Mouse (Mus musculus) left cerebral cortex, postnatal 36 days (tissue): ENCODE results near the gene Tollip. TPM values are rescaled to one million over a fixed set of nuclear protein-coding genes. Genes with fewer than 3 reads are reported as not detected.
A peak's percentile ranks its signal among the peaks of the same experiment; 100 is the strongest.

Experiments
- DNase-seq, 2 experiments: peaks; one replicate each; pipeline ENCODE4 v3.0.0; 2021 to 2022; ENCODE audit warnings: low spot score in 2 of 2, mixed read lengths in 1 of 2
- intact Hi-C: fragments of 180-260 bp; cut with DNase I; formaldehyde crosslinking; loops from one replicate; pipeline ENCODE4 v1.15.1; 2025
- total RNA-seq, 2 experiments: library from RNA; stranded (reverse); gene quantifications; 2 replicates each; pipeline ENCODE4 v1.2.3; 2021

The Tollip gene
- 100 to 1,000 TPM; 131 to 140 TPM for total RNA-seq

GRCm38 (mm10) chr7:141918407-141918806 lies at the start of gene Tollip:
Gene Tollip (minus strand): TSS chr7:141918507.
- DNase-seq = no peak
- intact Hi-C loops = no loop called here

GRCm38 (mm10) chr7:141966281-141966680 lies 48.0 kb upstream of the Tollip start:
- intact Hi-C loops = no loop called here

GRCm38 (mm10) chr7:141962521-141962920 lies 44.2 kb upstream of the Tollip start:
- intact Hi-C loops = no loop called here
- DNase-seq = no peak

More at GRCm38 (mm10) chr7:141966281-141966680, 48.0 kb upstream of the Tollip start:
- no peak for DNase-seq

GRCm38 (mm10) chr7:141961491-141961890 lies 43.2 kb upstream of the Tollip start:
- intact Hi-C loops = no loop called here
- peak; percentile 61 to 68 for DNase-seq

DNA sequence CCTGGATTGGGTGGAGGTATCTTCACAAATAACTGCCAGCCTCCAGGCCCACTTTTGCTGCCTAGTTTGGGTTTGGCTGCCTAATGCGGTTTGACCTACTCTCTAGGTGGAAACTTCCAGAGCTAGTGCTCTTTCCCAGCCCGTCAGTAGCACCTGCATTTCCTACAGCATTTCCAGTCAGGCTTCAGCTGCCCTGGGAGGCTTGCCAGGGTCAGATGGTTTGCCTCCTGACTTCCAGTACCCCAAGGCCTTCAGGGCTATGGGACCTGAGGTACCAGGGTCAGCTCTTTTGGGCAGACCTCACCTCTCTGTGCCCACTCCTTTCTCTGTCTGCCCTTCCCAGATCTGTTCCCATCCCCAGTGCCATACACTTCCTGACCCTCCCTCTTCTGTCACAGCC lies 42.6 kb upstream of the Tollip start:
- intact Hi-C loops = no loop called here
- DNase-seq = no peak

DNA sequence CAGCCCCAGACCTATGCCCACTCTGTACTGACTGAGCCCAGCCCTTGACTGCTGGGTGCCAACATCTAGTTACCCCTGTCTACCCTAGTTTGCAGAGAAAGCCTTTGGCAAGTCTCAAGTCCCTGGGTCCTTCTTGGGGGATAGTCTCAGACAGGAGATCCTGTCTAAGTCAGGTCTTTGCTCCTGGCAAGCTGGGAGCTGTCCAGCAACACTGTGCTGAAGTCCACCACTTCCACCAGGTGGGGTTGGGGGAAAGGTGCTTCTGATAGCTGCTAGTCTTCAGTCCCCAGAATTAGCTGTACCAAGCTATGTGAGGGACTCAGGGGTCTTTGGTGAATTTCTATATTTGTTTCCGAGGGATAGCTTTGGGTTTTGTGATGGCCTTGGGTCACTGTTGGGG lies 40.8 kb upstream of the Tollip start:
- no peak for DNase-seq
- intact Hi-C loops = no loop called here

- intact Hi-C loops = no loop called here
- no peak for DNase-seq
Observed at GRCm38 (mm10) chr7:141958211-141958610, 39.9 kb upstream of the Tollip start.

GRCm38 (mm10) chr7:141957524-141958051 lies 39.3 kb upstream of the Tollip start:
- intact Hi-C loops = no loop called here
- DNase-seq = peak in 1 of 2 experiments; percentile 43

GRCm38 (mm10) chr7:141956174-141956566 lies 37.9 kb upstream of the Tollip start:
- intact Hi-C loops = no loop called here
- DNase-seq = peak; percentile 55 to 72

DNA sequence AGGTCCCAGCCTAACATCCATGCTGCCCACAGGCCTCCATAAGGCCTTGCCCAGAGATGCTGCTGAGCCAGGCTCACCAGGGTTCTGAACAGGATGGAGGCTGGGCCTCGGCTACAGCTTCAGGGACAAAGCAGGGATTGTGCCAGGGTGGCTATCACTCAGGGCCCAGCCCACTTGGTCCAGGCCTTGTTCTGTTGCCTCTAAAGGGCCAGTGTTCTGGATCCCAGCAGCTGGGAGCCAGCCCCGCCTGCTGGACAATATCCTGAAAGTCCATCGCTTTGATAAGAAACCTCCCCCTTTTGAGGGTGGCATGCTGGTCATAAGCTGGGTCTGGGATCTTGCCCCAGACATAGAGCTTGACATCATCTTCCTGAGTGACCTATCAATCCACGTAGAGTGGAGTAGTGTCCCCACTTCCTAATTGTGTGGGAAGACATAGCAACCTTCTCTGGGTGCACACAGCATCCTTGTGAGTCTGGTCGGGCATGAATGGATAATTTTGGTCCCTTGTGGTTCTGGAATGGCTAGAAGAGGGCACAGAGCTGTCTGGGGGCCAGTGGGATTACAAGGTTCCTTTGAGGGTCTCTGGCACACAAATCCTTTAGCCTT lies 37.4 kb upstream of the Tollip start:
- intact Hi-C loops = no loop called here
- DNase-seq = peak in 1 of 2 experiments; percentile 35

GRCm38 (mm10) chr7:141953616-141954015 lies 35.3 kb upstream of the Tollip start:
- DNase-seq = no peak
- intact Hi-C loops = no loop called here

DNA sequence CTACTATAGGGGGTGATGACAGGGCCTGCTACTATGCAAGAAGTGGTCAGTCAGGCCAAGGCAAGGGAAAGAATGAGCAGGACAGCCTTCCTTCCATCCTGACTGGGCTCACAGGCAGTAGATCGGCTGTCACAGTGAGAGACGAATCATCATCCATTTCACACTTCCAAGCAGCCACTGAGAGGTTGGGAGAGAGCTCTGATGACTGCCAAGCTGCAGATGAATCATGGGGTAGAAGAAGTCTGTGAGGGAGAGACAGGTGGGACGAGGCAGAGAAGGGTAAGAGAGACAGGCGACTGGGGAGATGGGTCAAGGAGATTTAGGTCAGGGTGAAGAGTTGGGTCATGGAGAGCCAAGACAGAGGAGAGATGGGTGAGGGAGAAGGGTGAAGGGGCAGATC lies 34.6 kb upstream of the Tollip start:
- intact Hi-C loops = no loop called here
- peak in 1 of 2 experiments; percentile 31 for DNase-seq

DNA sequence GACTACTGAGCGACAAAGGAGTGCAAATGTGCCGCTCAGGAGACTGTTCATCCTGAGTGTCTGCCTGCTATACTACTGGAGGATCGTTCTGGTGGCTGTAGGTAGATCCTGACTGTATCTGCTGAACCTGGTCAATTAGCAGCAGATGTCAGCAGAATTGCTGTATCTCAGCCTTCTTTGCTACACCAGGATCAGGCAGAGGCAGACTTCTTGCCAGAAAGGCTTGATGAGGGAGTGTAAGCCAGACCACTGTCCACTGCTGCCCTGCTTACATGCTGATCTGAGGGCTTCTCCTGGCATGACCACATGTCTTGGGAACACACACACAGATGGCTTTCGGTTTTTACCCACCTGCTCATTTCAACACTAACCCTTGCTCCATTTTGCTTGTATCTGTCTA lies 33.5 kb upstream of the Tollip start:
- intact Hi-C loops = no loop called here

DNA sequence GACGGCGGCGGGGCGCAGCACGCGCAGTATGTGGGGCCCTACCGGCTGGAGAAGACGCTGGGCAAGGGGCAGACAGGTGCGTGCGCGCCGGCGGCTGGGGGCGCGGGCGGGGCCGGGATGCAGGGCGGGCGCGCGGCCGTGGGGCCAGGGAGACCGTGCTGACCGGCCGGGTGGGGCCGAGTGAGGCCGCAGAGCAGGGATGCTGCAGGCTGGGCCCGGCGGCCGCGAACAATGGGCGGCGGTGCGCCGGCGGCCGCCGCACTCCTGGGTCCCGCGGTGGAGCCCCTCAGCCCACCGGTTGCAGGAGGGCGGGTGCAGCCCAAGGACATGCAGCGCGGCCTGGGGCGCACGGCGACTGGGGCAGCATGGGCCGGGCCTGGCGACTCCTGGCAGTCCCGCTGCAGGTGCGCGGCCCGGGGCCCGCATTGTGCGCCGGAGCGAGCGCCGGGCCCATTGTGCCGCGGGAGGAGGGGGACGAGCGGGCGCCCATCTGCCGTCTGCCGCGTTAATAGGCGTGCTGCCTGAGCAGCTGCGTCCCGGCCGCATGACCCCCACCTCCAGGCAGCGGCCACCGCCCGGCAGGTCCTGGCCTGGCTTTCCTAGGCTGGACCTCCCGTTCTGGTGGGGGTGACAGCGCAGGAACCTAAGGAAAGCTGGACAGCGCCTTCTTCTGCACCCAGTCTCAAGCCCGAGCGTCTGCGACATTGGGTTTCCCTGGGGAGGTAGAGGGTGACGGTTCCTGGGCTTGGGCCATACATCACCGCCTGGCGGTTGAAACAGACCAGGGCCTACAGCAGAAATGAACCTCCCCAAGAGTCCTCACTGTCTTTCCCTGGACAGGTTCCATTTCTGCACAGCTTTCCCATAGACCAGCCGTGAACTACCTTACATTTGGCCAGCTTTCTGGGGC lies 32.1 kb upstream of the Tollip start:
- intact Hi-C loops = no loop called here

More for the DNA sequence above, 33.5 kb upstream of the Tollip start:
- no peak for DNase-seq

GRCm38 (mm10) chr7:141949799-141950103 lies 31.4 kb upstream of the Tollip start:
- intact Hi-C loops = loop anchor here (5.0 kb wide), 1 partner anchor 47 kb away; no protein-coding TSS in a partner anchor
- no peak for DNase-seq

More for the DNA sequence above, 32.1 kb upstream of the Tollip start:
- peak; percentile 54 to 70 for DNase-seq

- DNase-seq = peak; percentile 97 to 99
- intact Hi-C loops = loop anchor here (5.0 kb wide), 1 partner anchor 47 kb away; no protein-coding TSS in a partner anchor
Observed at GRCm38 (mm10) chr7:141948906-141949798, 30.8 kb upstream of the Tollip start, which contains the start of gene Brsk2. Gene Brsk2 (plus strand): TSS chr7:141949751.

GRCm38 (mm10) chr7:141948045-141948444 lies 29.7 kb upstream of the Tollip start:
- intact Hi-C loops = loop anchor here (5.0 kb wide), 1 partner anchor 46 kb away; no protein-coding TSS in a partner anchor
- DNase-seq = no peak

DNA sequence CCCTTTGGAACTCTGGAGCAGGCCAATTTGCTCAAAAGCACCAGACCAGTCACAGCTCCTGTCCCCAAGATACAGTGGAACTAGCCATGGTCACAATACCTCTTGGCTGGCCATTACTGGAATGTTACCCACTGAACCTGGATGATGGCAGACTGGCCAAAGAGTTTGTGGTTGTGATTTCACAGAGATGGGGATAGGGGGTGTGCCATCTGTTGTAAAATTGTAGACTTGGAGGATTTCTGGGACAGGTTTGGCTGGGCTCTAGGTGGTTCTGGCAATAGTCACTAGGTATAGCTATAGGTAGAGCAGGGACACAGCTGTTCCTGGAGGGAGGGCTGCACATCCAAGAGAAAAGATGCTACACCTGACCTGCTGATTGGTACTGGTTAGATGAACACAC lies 29.2 kb upstream of the Tollip start:
- intact Hi-C loops = loop anchor here (5.0 kb wide), 1 partner anchor 45 kb away; no protein-coding TSS in a partner anchor
- no peak for DNase-seq

DNA sequence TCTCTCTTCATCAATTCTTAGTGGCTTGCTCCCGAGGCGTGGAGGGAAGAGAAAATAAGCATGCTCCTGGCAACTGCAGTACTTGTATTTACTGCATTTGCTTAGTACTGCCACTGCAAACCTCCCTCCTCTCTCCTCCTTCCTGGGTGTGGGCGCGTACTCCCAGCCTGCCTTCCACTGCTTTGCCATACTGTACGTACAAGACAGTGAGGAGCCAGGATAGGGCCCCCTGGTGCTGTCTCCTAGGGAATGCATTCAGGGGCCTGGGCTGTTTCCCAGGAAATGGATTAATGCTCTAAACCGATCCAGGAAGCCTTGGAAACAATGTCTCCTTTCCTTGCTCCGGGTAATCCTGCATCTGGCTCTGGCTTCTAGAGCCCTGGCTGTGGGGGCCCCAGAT lies 27.6 kb upstream of the Tollip start:
- intact Hi-C loops = loop anchor here (5.0 kb wide), 1 partner anchor 44 kb away; no protein-coding TSS in a partner anchor
- DNase-seq = peak; percentile 68 to 73
